Mouse (Mus musculus): Measurements from ENCODE around the gene Med18.
"Not testable (repeated sequence)": the region's sequence is repeated elsewhere in the genome, so short reads cannot be mapped to it uniquely, and the experiment has no call there.

Med18 gene

GRCm38 (mm10) chr4:132415966-132416365, 47.8 kb downstream of the Med18 start:
- peak; percentile 59 for DNase-seq

DNA sequence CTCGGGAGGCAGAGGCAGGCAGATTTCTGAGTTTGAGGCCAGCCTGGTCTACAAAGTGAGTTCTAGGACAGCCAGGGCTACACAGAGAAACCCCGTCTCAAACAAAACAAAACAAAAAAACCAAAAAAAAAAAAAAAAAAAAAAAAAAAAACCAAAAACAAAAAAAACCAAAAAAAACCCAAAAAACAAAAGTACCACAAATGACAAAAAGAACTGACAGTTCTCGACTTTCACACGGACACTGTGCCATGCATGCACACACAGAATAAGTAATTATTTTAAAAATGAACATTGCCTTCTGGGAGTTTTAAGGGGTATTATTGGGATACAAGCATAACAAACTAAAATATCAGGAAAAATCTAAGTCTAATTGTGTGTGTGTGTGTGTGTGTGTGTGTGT, 50.5 kb downstream of the Med18 start:
- not testable (repeated sequence) for DNase-seq

- DNase-seq, result no peak
These were observed 52.2 kb downstream of the Med18 start for GRCm38 (mm10) chr4:132411322-132412094.

DNA sequence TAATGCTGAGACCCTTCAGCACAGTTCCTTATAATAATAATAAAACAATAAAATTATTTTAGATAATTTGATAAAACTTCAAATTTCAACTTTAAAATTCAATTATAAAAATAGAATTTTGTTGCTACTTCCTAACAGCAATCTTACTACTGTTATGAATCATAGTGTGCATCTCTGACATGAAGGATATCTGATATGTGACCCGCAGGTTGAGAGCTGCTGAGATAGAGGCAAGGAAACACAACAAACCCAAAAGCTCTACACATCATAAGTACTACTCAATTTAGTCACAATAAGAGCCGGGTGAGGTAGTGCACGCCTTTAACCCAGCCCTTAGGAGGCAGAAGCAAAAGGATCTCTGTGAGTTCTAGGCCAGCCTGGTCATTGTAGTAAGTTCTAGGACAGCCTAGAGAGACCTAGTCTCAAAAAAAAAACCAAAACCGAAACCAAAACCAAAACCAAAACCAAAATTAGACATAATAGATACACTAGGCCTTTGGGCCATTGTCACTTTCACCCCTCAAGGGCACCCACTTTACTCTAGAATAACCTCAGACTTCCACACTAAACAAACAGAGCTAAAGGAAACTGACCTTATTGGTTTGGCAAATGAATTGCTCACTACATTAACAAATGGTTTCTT, 54.0 kb downstream of the Med18 start:
- no peak for DNase-seq

Data from kidney, adult 11 months (tissue).